Mouse (Mus musculus) embryonic facial prominence, embryonic 13.5 days (tissue): ENCODE measurements at regions not wholly inside any gene's neighbourhood (a gene's known extent, or its start where the extent isn't known, plus 50 kb on each side); places are given as distances from the start of the nearest gene placed in this dataset.

Experiments used
- ATAC-seq: fragments of 200-750 bp; cut with Nextera tagmentation; 2 replicates; pipeline ENCODE4 v1.8.0; 2017; ENCODE audit warnings: low read depth; ENCODE audit not compliant: insufficient number of reproducible peaks, insufficient read depth, low FRiP score, low TSS enrichment
- H3K27ac ChIP-seq: fragments of 300-500 bp; sonication (generic); 2 replicates; pipeline ENCODE4 v1.5.1; 2015; ENCODE audit warnings: moderate library complexity, mild to moderate bottlenecking, inconsistent platforms
- H3K27me3 ChIP-seq: fragments of 300-500 bp; sonication (generic); 2 replicates; pipeline ENCODE4 v1.6.1; 2015; ENCODE audit warnings: mild to moderate bottlenecking, inconsistent platforms
- H3K36me3 ChIP-seq: fragments of 300-500 bp; sonication (generic); 2 replicates; pipeline ENCODE4 v1.6.1; 2015; ENCODE audit warnings: mild to moderate bottlenecking, inconsistent platforms
- H3K4me1 ChIP-seq: fragments of 300-500 bp; sonication (generic); 2 replicates; pipeline ENCODE4 v1.6.1; 2015; ENCODE audit warnings: inconsistent platforms
- H3K4me2 ChIP-seq: fragments of 300-500 bp; sonication (generic); 2 replicates; pipeline ENCODE4 v1.6.1; 2015; ENCODE audit warnings: moderate library complexity, mild to moderate bottlenecking, inconsistent platforms
- H3K4me3 ChIP-seq: fragments of 300-500 bp; sonication (generic); 2 replicates; pipeline ENCODE4 v1.5.1; 2015; ENCODE audit warnings: mild to moderate bottlenecking, inconsistent platforms
- H3K9ac ChIP-seq: fragments of 300-500 bp; sonication (generic); 2 replicates; pipeline ENCODE4 v1.6.1; 2015; ENCODE audit warnings: mild to moderate bottlenecking, inconsistent platforms
- H3K9me3 ChIP-seq: fragments of 300-500 bp; sonication (generic); 2 replicates; pipeline ENCODE4 v1.6.1; 2016; ENCODE audit warnings: inconsistent platforms
- WGBS: fragments of 180-500 bp; shearing (Covaris S2); methylation state at CpG from one replicate; pipeline ENCODE4 v1.1.7; 2015; ENCODE audit warnings: mixed read lengths; 5-methylcytosine and 5-hydroxymethylcytosine counted together

GRCm38 (mm10) chr13:44290199-44290598, 439.1 kb upstream of the Jarid2 start:
- WGBS = 97% methylated on average over 2 of the region's 2 CpGs
- Histone ChIP-seq H3K27me3 (no peaks in the 10 kb centered on the region; the same call in 1 of the 2 replicates), H3K9me3 (peaks cover 10% of the 10 kb centered on the region), H3K9ac (no peak overlapping the region), H3K36me3 (no peaks in the 10 kb centered on the region), H3K4me1 (peaks cover 16% of the 10 kb centered on the region), H3K4me3 (no peak overlapping the region), H3K4me2 (no peak overlapping the region), H3K27ac (no peak overlapping the region)
- ATAC-seq = no peak

- Histone ChIP-seq H3K27ac (no peak overlapping the region), H3K9ac (no peak overlapping the region), H3K27me3 (no peaks in the 10 kb centered on the region; the same call in 1 of the 2 replicates), H3K36me3 (no peaks in the 10 kb centered on the region), H3K4me3 (no peak overlapping the region), H3K9me3 (peaks cover 10% of the 10 kb centered on the region), H3K4me2 (no peak overlapping the region), H3K4me1 (peaks cover 24% of the 10 kb centered on the region)
- WGBS = 70% methylated on average over 6 of the region's 6 CpGs
- ATAC-seq = no peak
Measured at GRCm38 (mm10) chr13:44292476-44293056, 436.7 kb upstream of the Jarid2 start.

- no peaks in the 10 kb centered on the region for H3K36me3 ChIP-seq
- no peak overlapping the region for H3K4me3 ChIP-seq
- H3K27ac ChIP-seq = 0 out of 2 replicates have a peak overlapping the region, but pooled peaks have one; percentile 16
- no peak overlapping the region; the same call in 1 of the 2 replicates for H3K4me2 ChIP-seq
- ATAC-seq = peak; percentile 74; the same call in 1 of the 2 replicates
- no peak overlapping the region for H3K9ac ChIP-seq
- WGBS = 59% methylated on average over 15 of the region's 15 CpGs
- peaks cover 10% of the 10 kb centered on the region for H3K9me3 ChIP-seq
- H3K4me1 ChIP-seq = peaks cover 24% of the 10 kb centered on the region
- no peaks in the 10 kb centered on the region; the same call in 1 of the 2 replicates for H3K27me3 ChIP-seq
Measured at GRCm38 (mm10) chr13:44293736-44294416, 435.4 kb upstream of the Jarid2 start.

GRCm38 (mm10) chr13:44295621-44296020, 433.7 kb upstream of the Jarid2 start:
- no peaks in the 10 kb centered on the region; the same call in 1 of the 2 replicates for H3K27me3 ChIP-seq
- no peak overlapping the region for H3K27ac ChIP-seq
- peaks cover 5% of the 10 kb centered on the region for H3K9me3 ChIP-seq
- no peak for ATAC-seq
- H3K36me3 ChIP-seq = no peaks in the 10 kb centered on the region
- H3K9ac ChIP-seq = no peak overlapping the region
- H3K4me1 ChIP-seq = peaks cover 24% of the 10 kb centered on the region
- H3K4me3 ChIP-seq = no peak overlapping the region; the same call in 1 of the 2 replicates
- H3K4me2 ChIP-seq = no peak overlapping the region; the same call in 1 of the 2 replicates
- 24% methylated on average over 10 of the region's 10 CpGs for WGBS

- no peak for ATAC-seq
- H3K9ac ChIP-seq = no peak overlapping the region
- no peaks in the 10 kb centered on the region for H3K36me3 ChIP-seq
- no peak overlapping the region for H3K27ac ChIP-seq
- 87% methylated on average over 10 of the region's 10 CpGs for WGBS
- H3K9me3 ChIP-seq = no peaks in the 10 kb centered on the region
- no peaks in the 10 kb centered on the region for H3K27me3 ChIP-seq
- H3K4me2 ChIP-seq = no peak overlapping the region
- peaks cover 4% of the 10 kb centered on the region; the same call in 1 of the 2 replicates for H3K4me1 ChIP-seq
- H3K4me3 ChIP-seq = no peak overlapping the region
Measured at GRCm38 (mm10) chr13:44300611-44301010, 428.7 kb upstream of the Jarid2 start.

- 85% methylated on average over 7 of the region's 7 CpGs for WGBS
- Histone ChIP-seq H3K9ac (no peak overlapping the region), H3K4me2 (no peak overlapping the region), H3K27ac (no peak overlapping the region), H3K4me3 (no peak overlapping the region), H3K36me3 (no peaks in the 10 kb centered on the region), H3K9me3 (no peaks in the 10 kb centered on the region), H3K27me3 (no peaks in the 10 kb centered on the region), H3K4me1 (no peaks in the 10 kb centered on the region)
- ATAC-seq = no peak
Measured at GRCm38 (mm10) chr13:44301215-44301614, 428.1 kb upstream of the Jarid2 start.

- Histone ChIP-seq H3K9ac (no peak overlapping the region), H3K4me2 (no peak overlapping the region), H3K27me3 (no peaks in the 10 kb centered on the region), H3K4me1 (no peaks in the 10 kb centered on the region), H3K9me3 (no peaks in the 10 kb centered on the region), H3K27ac (no peak overlapping the region), H3K36me3 (no peaks in the 10 kb centered on the region), H3K4me3 (no peak overlapping the region)
- 73% methylated on average over 10 of the region's 10 CpGs for WGBS
- no peak for ATAC-seq
Measured at GRCm38 (mm10) chr13:44301936-44302335, 427.3 kb upstream of the Jarid2 start.

GRCm38 (mm10) chr13:44305134-44305991, 423.9 kb upstream of the Jarid2 start:
- 73% methylated on average over 9 of the region's 9 CpGs for WGBS
- Histone ChIP-seq H3K4me2 (no peak overlapping the region), H3K36me3 (no peaks in the 10 kb centered on the region), H3K4me3 (no peak overlapping the region), H3K9me3 (no peaks in the 10 kb centered on the region), H3K27ac (no peak overlapping the region), H3K4me1 (no peaks in the 10 kb centered on the region), H3K9ac (no peak overlapping the region), H3K27me3 (no peaks in the 10 kb centered on the region; the same call in 1 of the 2 replicates)
- ATAC-seq = no peak

- WGBS = 86% methylated on average over 15 of the region's 15 CpGs
Measured at GRCm38 (mm10) chr13:44306275-44307050, 422.8 kb upstream of the Jarid2 start.

GRCm38 (mm10) chr13:44308227-44308626, 421.0 kb upstream of the Jarid2 start:
- H3K9me3 ChIP-seq = no peaks in the 10 kb centered on the region
- no peak overlapping the region for H3K4me3 ChIP-seq
- no peaks in the 10 kb centered on the region; the same call in 1 of the 2 replicates for H3K27me3 ChIP-seq
- H3K4me2 ChIP-seq = no peak overlapping the region
- H3K27ac ChIP-seq = no peak overlapping the region
- ATAC-seq = no peak
- H3K36me3 ChIP-seq = no peaks in the 10 kb centered on the region
- WGBS = 54% methylated on average over 13 of the region's 13 CpGs
- H3K4me1 ChIP-seq = no peaks in the 10 kb centered on the region
- H3K9ac ChIP-seq = no peak overlapping the region

More at GRCm38 (mm10) chr13:44306275-44307050, 422.8 kb upstream of the Jarid2 start:
- no peak overlapping the region for H3K4me2 ChIP-seq
- no peaks in the 10 kb centered on the region for H3K4me1 ChIP-seq
- ATAC-seq = no peak
- H3K4me3 ChIP-seq = no peak overlapping the region
- H3K27ac ChIP-seq = no peak overlapping the region
- no peaks in the 10 kb centered on the region for H3K36me3 ChIP-seq
- no peaks in the 10 kb centered on the region; the same call in 1 of the 2 replicates for H3K27me3 ChIP-seq
- no peaks in the 10 kb centered on the region for H3K9me3 ChIP-seq
- no peak overlapping the region for H3K9ac ChIP-seq

GRCm38 (mm10) chr13:44312237-44312636, 417.0 kb upstream of the Jarid2 start:
- no peak overlapping the region for H3K9ac ChIP-seq
- H3K27ac ChIP-seq = no peak overlapping the region
- no peaks in the 10 kb centered on the region; the same call in 1 of the 2 replicates for H3K27me3 ChIP-seq
- no peak overlapping the region for H3K4me2 ChIP-seq
- H3K36me3 ChIP-seq = no peaks in the 10 kb centered on the region
- ATAC-seq = no peak
- H3K9me3 ChIP-seq = no peaks in the 10 kb centered on the region
- H3K4me3 ChIP-seq = no peak overlapping the region
- H3K4me1 ChIP-seq = no peaks in the 10 kb centered on the region
- WGBS = 89% methylated on average over 6 of the region's 6 CpGs
